Mouse (Mus musculus): ENCODE measurements around the gene H2-Q10. TPM values are rescaled to one million over a fixed set of nuclear protein-coding genes. Genes with fewer than 3 reads are reported as not detected.

The H2-Q10 gene
- polyA plus RNA-seq, 1 experiment from 2014 or later, result 0.35 TPM

- TF ChIP-seq CTCF (IDR thresholded peaks at IDR 0.05), result no peak
- DNase-seq (ENCODE audit: low read depth, low spot score) (no peak), ATAC-seq (no peak)
- peaks cover 17% of the 10 kb centered on the region for H3K27me3 ChIP-seq
- ChIA-PET CTCF (interaction anchor here (4.0 kb wide), 1 partner anchor 28 kb away, joined by 16 read pairs; no protein-coding TSS in a partner anchor), POLR2A (interaction anchor here (0.6 kb wide), 2 partner anchors 221 to 237 kb away, joined by 3 to 5 read pairs; no protein-coding TSS in a partner anchor)
- in situ Hi-C loops (cut with MboI; ENCODE audit: low pct_unique_long_range_greater_than_20kb), result no loop called here
These were observed 15.8 kb downstream of the H2-Q10 start for GRCm38 (mm10) chr17:35485702-35486101.

- peaks cover 17% of the 10 kb centered on the region for H3K27me3 ChIP-seq
- in situ Hi-C loops (cut with MboI; ENCODE audit: low pct_unique_long_range_greater_than_20kb), result no loop called here
- ATAC-seq (no peak), DNase-seq (ENCODE audit: low read depth, low spot score) (no peak)
- TF ChIP-seq CTCF (IDR thresholded peaks at IDR 0.05), result no peak
- CTCF ChIA-PET, result no interaction called here
- POLR2A ChIA-PET, result no interaction called here
These were observed 16.8 kb downstream of the H2-Q10 start for GRCm38 (mm10) chr17:35486726-35487125.

- TF ChIP-seq CTCF (IDR thresholded peaks at IDR 0.05), result no peak
- CTCF ChIA-PET, result interaction anchor here (1.3 kb wide), 1 partner anchor 25 kb away, joined by 4 read pairs; no protein-coding TSS in a partner anchor
- DNase-seq (ENCODE audit: low read depth, low spot score) (no peak), ATAC-seq (no peak)
- H3K27me3 ChIP-seq, result peaks cover 20% of the 10 kb centered on the region
- POLR2A ChIA-PET, result interaction anchor here (0.7 kb wide), 1 partner anchor 105 kb away, joined by 3 read pairs; no protein-coding TSS in a partner anchor
- in situ Hi-C loops (cut with MboI; ENCODE audit: low pct_unique_long_range_greater_than_20kb), result no loop called here
These were observed 18.2 kb downstream of the H2-Q10 start for GRCm38 (mm10) chr17:35488041-35488440.

- peaks cover 20% of the 10 kb centered on the region for H3K27me3 ChIP-seq
- CTCF ChIA-PET, result no interaction called here
- TF ChIP-seq CTCF (IDR thresholded peaks at IDR 0.05), result no peak
- no peak for DNase-seq (ENCODE audit: low read depth, low spot score)
- ATAC-seq, result no peak
- in situ Hi-C loops (cut with MboI; ENCODE audit: low pct_unique_long_range_greater_than_20kb), result no loop called here
- POLR2A ChIA-PET, result no interaction called here
These were observed 20.4 kb downstream of the H2-Q10 start for GRCm38 (mm10) chr17:35490320-35490719.

- POLR2A ChIA-PET, result no interaction called here
- CTCF ChIA-PET, result no interaction called here
- ATAC-seq, result no peak
- no peak for DNase-seq (ENCODE audit: low read depth, low spot score)
- in situ Hi-C loops (cut with MboI; ENCODE audit: low pct_unique_long_range_greater_than_20kb), result no loop called here
- no peak for TF ChIP-seq CTCF (IDR thresholded peaks at IDR 0.05)
- H3K27me3 ChIP-seq, result peaks cover 3% of the 10 kb centered on the region
These were observed 27.2 kb downstream of the H2-Q10 start for GRCm38 (mm10) chr17:35497124-35497523.

- in situ Hi-C loops (cut with MboI; ENCODE audit: low pct_unique_long_range_greater_than_20kb), result no loop called here
- TF ChIP-seq CTCF (IDR thresholded peaks at IDR 0.05), result no peak
- CTCF ChIA-PET, result no interaction called here
- no peak for DNase-seq (ENCODE audit: low read depth, low spot score)
- no peaks in the 10 kb centered on the region for H3K27me3 ChIP-seq
- ATAC-seq, result no peak
- POLR2A ChIA-PET, result interaction anchor here (0.6 kb wide), 1 partner anchor 13 kb away, joined by 7 read pairs; no protein-coding TSS in a partner anchor
These were observed 32.3 kb downstream of the H2-Q10 start for GRCm38 (mm10) chr17:35502226-35502625.

- ATAC-seq, result no peak
- TF ChIP-seq CTCF (IDR thresholded peaks at IDR 0.05), result no peak
- H3K27me3 ChIP-seq, result no peaks in the 10 kb centered on the region
- ChIA-PET CTCF (no interaction called here), POLR2A (no interaction called here)
- no peak for DNase-seq (ENCODE audit: low read depth, low spot score)
- in situ Hi-C loops (cut with MboI; ENCODE audit: low pct_unique_long_range_greater_than_20kb), result no loop called here
These were observed 32.9 kb downstream of the H2-Q10 start for GRCm38 (mm10) chr17:35502762-35503161.

- no peak for DNase-seq (ENCODE audit: low read depth, low spot score)
- ChIA-PET CTCF (no interaction called here), POLR2A (no interaction called here)
- no peak for TF ChIP-seq CTCF (IDR thresholded peaks at IDR 0.05)
- in situ Hi-C loops (cut with MboI; ENCODE audit: low pct_unique_long_range_greater_than_20kb), result no loop called here
- ATAC-seq, result no peak
- no peaks in the 10 kb centered on the region for H3K27me3 ChIP-seq
These were observed 34.0 kb downstream of the H2-Q10 start for GRCm38 (mm10) chr17:35503849-35504248.

GRCm38 (mm10) chr17:35504628-35505481, 35.0 kb downstream of the H2-Q10 start:
- DNase-seq (ENCODE audit: low read depth, low spot score), result no peak
- ChIA-PET POLR2A (no interaction called here), CTCF (no interaction called here)
- H3K27me3 ChIP-seq, result no peaks in the 10 kb centered on the region
- no peak for ATAC-seq
- in situ Hi-C loops (cut with MboI; ENCODE audit: low pct_unique_long_range_greater_than_20kb), result no loop called here
- TF ChIP-seq CTCF (IDR thresholded peaks at IDR 0.05), result no peak

- DNase-seq (ENCODE audit: low read depth, low spot score) (no peak), ATAC-seq (no peak)
- TF ChIP-seq CTCF (IDR thresholded peaks at IDR 0.05), result no peak
- CTCF ChIA-PET, result no interaction called here
- no peaks in the 10 kb centered on the region for H3K27me3 ChIP-seq
- in situ Hi-C loops (cut with MboI; ENCODE audit: low pct_unique_long_range_greater_than_20kb), result no loop called here
- POLR2A ChIA-PET, result no interaction called here
These were observed 35.9 kb downstream of the H2-Q10 start, which contains the start of gene Pou5f1 for GRCm38 (mm10) chr17:35505776-35506175. Gene Pou5f1 (plus strand): TSS chr17:35506018.

GRCm38 (mm10) chr17:35506881-35507280, 37.0 kb downstream of the H2-Q10 start:
- CTCF ChIA-PET, result no interaction called here
- POLR2A ChIA-PET, result no interaction called here
- no peaks in the 10 kb centered on the region for H3K27me3 ChIP-seq
- no peak for DNase-seq (ENCODE audit: low read depth, low spot score)
- in situ Hi-C loops (cut with MboI; ENCODE audit: low pct_unique_long_range_greater_than_20kb), result no loop called here
- ATAC-seq, result no peak
- TF ChIP-seq CTCF (IDR thresholded peaks at IDR 0.05), result no peak

Data from Patski (cell line).